Mouse (Mus musculus) neural tube, embryonic 14.5 days (tissue): ENCODE measurements around the gene Lysmd1. TPM values are rescaled to one million over a fixed set of nuclear protein-coding genes. Genes with fewer than 3 reads are reported as not detected.
"Not testable (repeated sequence)": the region's sequence is repeated elsewhere in the genome, so short reads cannot be mapped to it uniquely, and the experiment has no call there.

Experiments
- ATAC-seq: fragments of 200-750 bp; cut with Nextera tagmentation; 2 replicates; pipeline ENCODE4 v1.8.0; 2017; ENCODE audit warnings: low read depth, mild to moderate bottlenecking, moderate TSS enrichment, moderate library complexity
- H3K27ac ChIP-seq: fragments of 300-500 bp; sonication (generic); 2 replicates; pipeline ENCODE4 v1.5.1; 2014; ENCODE audit warnings: low read depth, mild to moderate bottlenecking, control low read depth, low read length, moderate library complexity, mixed read lengths
- H3K27me3 ChIP-seq: fragments of 300-500 bp; sonication (generic); 2 replicates; pipeline ENCODE4 v1.6.1; 2014; ENCODE audit warnings: low read length; ENCODE audit not compliant: control insufficient read depth, insufficient read depth
- H3K36me3 ChIP-seq: fragments of 300-500 bp; sonication (generic); 2 replicates; pipeline ENCODE4 v1.6.1; 2014; ENCODE audit warnings: low read length, mixed read lengths; ENCODE audit not compliant: control insufficient read depth, insufficient read depth
- H3K4me1 ChIP-seq: fragments of 300-500 bp; sonication (generic); 2 replicates; pipeline ENCODE4 v1.6.1; 2014; ENCODE audit warnings: low read length; ENCODE audit not compliant: control insufficient read depth, insufficient read depth
- H3K4me2 ChIP-seq: fragments of 300-500 bp; sonication (generic); 2 replicates; pipeline ENCODE4 v1.6.1; 2014; ENCODE audit warnings: mild to moderate bottlenecking, low read depth, low read length, control low read depth
- H3K4me3 ChIP-seq: fragments of 300-500 bp; sonication (generic); 2 replicates; pipeline ENCODE4 v1.5.1; 2014; ENCODE audit warnings: low read depth, low read length, control low read depth, mixed read lengths
- H3K9ac ChIP-seq: fragments of 300-500 bp; sonication (generic); replicated peaks from 2 replicates; pipeline ENCODE4 v1.6.1; 2014; ENCODE audit warnings: low read depth, mild to moderate bottlenecking, control low read depth, low read length, mixed read lengths
- H3K9me3 ChIP-seq: fragments of 300-500 bp; sonication (generic); 2 replicates; pipeline ENCODE4 v1.6.1; 2016; ENCODE audit warnings: low read length; ENCODE audit not compliant: control insufficient read depth
- WGBS: fragments of 180-500 bp; shearing (Covaris S2); extraction: QIAGEN DNeasy Blood & Tissue Kit; methylation state at CpG from one replicate; pipeline ENCODE4 v1.1.7; 2014; 5-methylcytosine and 5-hydroxymethylcytosine counted together
- polyA plus RNA-seq: library from polyadenylated mRNA; unstranded; fragments of >200 nt; fragmentation: Nextera tagmentation; extraction: Ambion mirVana; gene quantifications from 2 replicates; pipeline ENCODE4 v1.2.1, GENCODE M21; 2014

Gene Lysmd1
- polyA plus RNA-seq, 1 experiment from 2014 or later = 37.3 TPM

- Histone ChIP-seq H3K4me1 (peaks cover 9% of the 10 kb centered on the region; the same call in 1 of the 2 replicates), H3K9me3 (no peaks in the 10 kb centered on the region), H3K36me3 (peaks cover 3% of the 10 kb centered on the region; the same call in 1 of the 2 replicates), H3K27ac (no peak overlapping the region), H3K9ac (peak overlapping the region; percentile 71), H3K27me3 (no peaks in the 10 kb centered on the region), H3K4me2 (peak overlapping the region; percentile 85), H3K4me3 (peak overlapping the region; percentile 61)
- peak; percentile 10; the same call in 1 of the 2 replicates for ATAC-seq
- WGBS = 57% methylated on average over 11 of the region's 11 CpGs
Measured at GRCm38 (mm10) chr3:95133176-95133575, 712 bp upstream of the Lysmd1 start.

- H3K9ac ChIP-seq, H3K27ac ChIP-seq, H3K27me3 ChIP-seq, H3K4me2 ChIP-seq, H3K36me3 ChIP-seq, H3K4me1 ChIP-seq, H3K9me3 ChIP-seq: not testable (repeated sequence)
- ATAC-seq = peak; percentile 54
- no CpG with 5 or more reads among the region's 12 CpGs for whole genome bisulfite sequencing
- peak overlapping the region; percentile 61 for H3K4me3 ChIP-seq
Measured at GRCm38 (mm10) chr3:95134133-95134532, 245 bp downstream of the Lysmd1 start.

- peak overlapping the region; percentile 54 for H3K4me2 ChIP-seq
- H3K9me3 ChIP-seq = no peaks in the 10 kb centered on the region
- H3K36me3 ChIP-seq = no peaks in the 10 kb centered on the region
- H3K27me3 ChIP-seq = no peaks in the 10 kb centered on the region
- ATAC-seq = no peak
- 0 out of 2 replicates have a peak overlapping the region, but pooled peaks have one; percentile 1 for H3K9ac ChIP-seq
- WGBS = 29% methylated on average over 6 of the region's 6 CpGs
- no peak overlapping the region for H3K27ac ChIP-seq
- peaks cover 9% of the 10 kb centered on the region; the same call in 1 of the 2 replicates for H3K4me1 ChIP-seq
- H3K4me3 ChIP-seq = peak overlapping the region; percentile 28
Measured at GRCm38 (mm10) chr3:95135023-95135422, 1.1 kb downstream of the Lysmd1 start.

- H3K9ac ChIP-seq = no peak overlapping the region
- H3K4me2 ChIP-seq = peak overlapping the region; percentile 54
- H3K27me3 ChIP-seq = no peaks in the 10 kb centered on the region
- WGBS = 91% methylated on average over 7 of the region's 7 CpGs
- H3K4me1 ChIP-seq = peaks cover 9% of the 10 kb centered on the region; the same call in 1 of the 2 replicates
- H3K36me3 ChIP-seq = 0 out of 2 replicates have a peak, but pooled peaks cover 5% of the 10 kb centered on the region
- H3K4me3 ChIP-seq = peak overlapping the region; percentile 28
- H3K9me3 ChIP-seq = no peaks in the 10 kb centered on the region
- no peak for ATAC-seq
- H3K27ac ChIP-seq = no peak overlapping the region
Measured at GRCm38 (mm10) chr3:95135433-95136052, 1.7 kb downstream of the Lysmd1 start.

- H3K4me3 ChIP-seq = no peak overlapping the region
- WGBS = 92% methylated on average over 3 of the region's 3 CpGs
Measured at GRCm38 (mm10) chr3:95136336-95136735, 2.4 kb downstream of the Lysmd1 start.

GRCm38 (mm10) chr3:95139586-95140288, 5.8 kb downstream of the Lysmd1 start:
- 75% methylated on average over 25 of the region's 25 CpGs for WGBS
- H3K27me3 ChIP-seq = no peaks in the 10 kb centered on the region

More at GRCm38 (mm10) chr3:95136336-95136735, 2.4 kb downstream of the Lysmd1 start:
- Histone ChIP-seq H3K4me2 (no peak overlapping the region), H3K4me1 (peaks cover 9% of the 10 kb centered on the region; the same call in 1 of the 2 replicates), H3K36me3 (0 out of 2 replicates have a peak, but pooled peaks cover 5% of the 10 kb centered on the region), H3K9me3 (no peaks in the 10 kb centered on the region), H3K9ac (no peak overlapping the region), H3K27me3 (no peaks in the 10 kb centered on the region), H3K27ac (no peak overlapping the region)
- ATAC-seq = no peak

GRCm38 (mm10) chr3:95140289-95140595, 6.4 kb downstream of the Lysmd1 start:
- 63% methylated on average over 18 of the region's 18 CpGs for WGBS
- 0 out of 2 replicates have a peak, but pooled peaks cover 5% of the 10 kb centered on the region for H3K36me3 ChIP-seq
- H3K9me3 ChIP-seq = no peaks in the 10 kb centered on the region
- H3K4me2 ChIP-seq = no peak overlapping the region
- no peak overlapping the region for H3K9ac ChIP-seq
- no peak overlapping the region for H3K27ac ChIP-seq
- no peak for ATAC-seq
- peaks cover 4% of the 10 kb centered on the region; the same call in 1 of the 2 replicates for H3K4me1 ChIP-seq
- H3K4me3 ChIP-seq = no peak overlapping the region
- H3K27me3 ChIP-seq = no peaks in the 10 kb centered on the region

More at GRCm38 (mm10) chr3:95139586-95140288, 5.8 kb downstream of the Lysmd1 start:
- Histone ChIP-seq H3K4me1 (peaks cover 4% of the 10 kb centered on the region; the same call in 1 of the 2 replicates), H3K9ac (no peak overlapping the region), H3K36me3 (0 out of 2 replicates have a peak, but pooled peaks cover 5% of the 10 kb centered on the region), H3K9me3 (no peaks in the 10 kb centered on the region), H3K4me2 (no peak overlapping the region), H3K4me3 (no peak overlapping the region), H3K27ac (no peak overlapping the region)
- ATAC-seq = no peak

- no peak overlapping the region for H3K4me3 ChIP-seq
- H3K4me2 ChIP-seq = no peak overlapping the region
- H3K9ac ChIP-seq = no peak overlapping the region
- H3K4me1 ChIP-seq = no peaks in the 10 kb centered on the region
- 0 out of 2 replicates have a peak, but pooled peaks cover 5% of the 10 kb centered on the region for H3K36me3 ChIP-seq
- ATAC-seq = no peak
- no peaks in the 10 kb centered on the region for H3K27me3 ChIP-seq
- WGBS = 83% methylated on average over 6 of the region's 6 CpGs
- no peak overlapping the region for H3K27ac ChIP-seq
- no peaks in the 10 kb centered on the region for H3K9me3 ChIP-seq
Measured at GRCm38 (mm10) chr3:95140795-95141194, 6.9 kb downstream of the Lysmd1 start.

GRCm38 (mm10) chr3:95141474-95141873, 7.6 kb downstream of the Lysmd1 start:
- 0 out of 2 replicates have a peak, but pooled peaks cover 5% of the 10 kb centered on the region for H3K36me3 ChIP-seq
- no peak overlapping the region for H3K9ac ChIP-seq
- H3K27me3 ChIP-seq = no peaks in the 10 kb centered on the region
- no peaks in the 10 kb centered on the region for H3K4me1 ChIP-seq
- no peak overlapping the region for H3K4me2 ChIP-seq
- WGBS = 92% methylated on average over 9 of the region's 9 CpGs
- no peak overlapping the region for H3K27ac ChIP-seq
- ATAC-seq = no peak
- H3K4me3 ChIP-seq = no peak overlapping the region
- no peaks in the 10 kb centered on the region for H3K9me3 ChIP-seq
